Mouse (Mus musculus) hindbrain, embryonic 16.5 days (tissue): ENCODE data around the gene Rap2c. TPM values are rescaled to one million over a fixed set of nuclear protein-coding genes. Genes with fewer than 3 reads are reported as not detected.

ENCODE experiments used
- ATAC-seq: fragments of 200-750 bp; cut with Nextera tagmentation; 2 replicates; pipeline ENCODE4 v1.8.0; 2017; ENCODE audit warnings: moderate TSS enrichment, moderate library complexity
- H3K27ac ChIP-seq: fragments of 300-500 bp; sonication (generic); 2 replicates; pipeline ENCODE4 v1.5.1; 2014; ENCODE audit warnings: low read depth, mild to moderate bottlenecking, control low read depth, low read length, moderate library complexity
- H3K27me3 ChIP-seq: fragments of 300-500 bp; sonication (generic); replicated peaks from 2 replicates; pipeline ENCODE4 v1.6.1; 2014; ENCODE audit warnings: low read length; ENCODE audit not compliant: control insufficient read depth, insufficient read depth
- H3K36me3 ChIP-seq: fragments of 300-500 bp; sonication (generic); 2 replicates; pipeline ENCODE4 v1.6.1; 2014; ENCODE audit warnings: mild to moderate bottlenecking, low read length, moderate library complexity, mixed read lengths; ENCODE audit not compliant: control insufficient read depth, insufficient read depth
- H3K4me1 ChIP-seq: fragments of 300-500 bp; sonication (generic); 2 replicates; pipeline ENCODE4 v1.6.1; 2014; ENCODE audit warnings: low read depth, low read length; ENCODE audit not compliant: control insufficient read depth, insufficient read depth
- H3K4me2 ChIP-seq: fragments of 300-500 bp; sonication (generic); 2 replicates; pipeline ENCODE4 v1.6.1; 2014; ENCODE audit warnings: mild to moderate bottlenecking, low read length, control low read depth, moderate library complexity
- H3K4me3 ChIP-seq: fragments of 300-500 bp; sonication (generic); 2 replicates; pipeline ENCODE4 v1.5.1; 2014; ENCODE audit warnings: mild to moderate bottlenecking, low read length, control low read depth, moderate library complexity
- H3K9ac ChIP-seq: fragments of 300-500 bp; sonication (generic); 2 replicates; pipeline ENCODE4 v1.6.1; 2014; ENCODE audit warnings: low read depth, mild to moderate bottlenecking, control low read depth, low read length, moderate library complexity
- H3K9me3 ChIP-seq: fragments of 300-500 bp; sonication (generic); 2 replicates; pipeline ENCODE4 v1.6.1; 2014; ENCODE audit warnings: mild to moderate bottlenecking, low read length, moderate library complexity; ENCODE audit not compliant: control insufficient read depth
- WGBS: fragments of 180-500 bp; shearing (Covaris S2); extraction: QIAGEN DNeasy Blood & Tissue Kit; methylation state at CpG from one replicate; pipeline ENCODE4 v1.1.7; 2014; 5-methylcytosine and 5-hydroxymethylcytosine counted together
- polyA plus RNA-seq: library from polyadenylated mRNA; unstranded; fragments of >200 nt; fragmentation: Nextera tagmentation; extraction: Ambion mirVana; gene quantifications from 2 replicates; pipeline ENCODE4 v1.2.1, GENCODE M21; 2015

The Rap2c gene
- polyA plus RNA-seq, 1 experiment from 2014 or later: 9.8 TPM

- Histone ChIP-seq H3K4me2 (no peak overlapping the region; the same call in 1 of the 2 replicates), H3K27ac (no peak overlapping the region), H3K4me3 (no peak overlapping the region), H3K27me3 (no peaks in the 10 kb centered on the region), H3K4me1 (no peaks in the 10 kb centered on the region), H3K9ac (no peak overlapping the region), H3K9me3 (no peaks in the 10 kb centered on the region), H3K36me3 (no peaks in the 10 kb centered on the region)
- no peak for ATAC-seq
- 17% methylated on average over 7 of the region's 7 CpGs for WGBS
These were observed 17.9 kb upstream of the Rap2c start for GRCm38 (mm10) chrX:51035678-51036209.

- Histone ChIP-seq H3K4me1 (peaks cover 3% of the 10 kb centered on the region), H3K9ac (no peak overlapping the region), H3K4me2 (no peak overlapping the region), H3K4me3 (no peak overlapping the region), H3K36me3 (no peaks in the 10 kb centered on the region), H3K27me3 (no peaks in the 10 kb centered on the region), H3K27ac (no peak overlapping the region), H3K9me3 (no peaks in the 10 kb centered on the region)
- 52% methylated on average over 2 of the region's 2 CpGs for WGBS
- ATAC-seq: no peak
These were observed 2.1 kb upstream of the Rap2c start for GRCm38 (mm10) chrX:51019884-51020283.

- Histone ChIP-seq H3K9me3 (no peaks in the 10 kb centered on the region), H3K4me2 (peak overlapping the region; percentile 40), H3K9ac (peak overlapping the region; percentile 80)
These were observed 965 bp upstream of the Rap2c start for GRCm38 (mm10) chrX:51018786-51019179.

GRCm38 (mm10) chrX:51016926-51017325 lies 892 bp downstream of the Rap2c start:
- Histone ChIP-seq H3K9ac (peak overlapping the region; percentile 43), H3K27ac (no peak overlapping the region), H3K4me2 (peak overlapping the region; percentile 66), H3K9me3 (no peaks in the 10 kb centered on the region), H3K27me3 (no peaks in the 10 kb centered on the region), H3K36me3 (no peaks in the 10 kb centered on the region), H3K4me1 (peaks cover 3% of the 10 kb centered on the region), H3K4me3 (peak overlapping the region; percentile 60)
- WGBS: 23% methylated on average over 12 of the region's 12 CpGs
- no peak for ATAC-seq

More at GRCm38 (mm10) chrX:51018786-51019179, 965 bp upstream of the Rap2c start:
- Histone ChIP-seq H3K36me3 (no peaks in the 10 kb centered on the region), H3K27ac (peak overlapping the region; percentile 91), H3K4me1 (peaks cover 3% of the 10 kb centered on the region), H3K4me3 (peak overlapping the region; percentile 60), H3K27me3 (no peaks in the 10 kb centered on the region)
- peak; percentile 94 for ATAC-seq
- WGBS: 29% methylated on average over 29 of the region's 32 CpGs

- Histone ChIP-seq H3K27ac (no peak overlapping the region), H3K36me3 (no peaks in the 10 kb centered on the region; the same call in 1 of the 2 replicates), H3K9ac (no peak overlapping the region), H3K9me3 (no peaks in the 10 kb centered on the region), H3K4me3 (no peak overlapping the region), H3K27me3 (no peaks in the 10 kb centered on the region), H3K4me1 (peaks cover 3% of the 10 kb centered on the region), H3K4me2 (no peak overlapping the region)
- WGBS: 65% methylated on average over 2 of the region's 2 CpGs
- ATAC-seq: no peak
These were observed 5.5 kb downstream of the Rap2c start for GRCm38 (mm10) chrX:51012280-51012679.

- Histone ChIP-seq H3K36me3 (no peaks in the 10 kb centered on the region; the same call in 1 of the 2 replicates), H3K27me3 (no peaks in the 10 kb centered on the region), H3K9ac (no peak overlapping the region), H3K27ac (no peak overlapping the region), H3K4me1 (no peaks in the 10 kb centered on the region), H3K9me3 (no peaks in the 10 kb centered on the region), H3K4me3 (no peak overlapping the region), H3K4me2 (no peak overlapping the region)
- no peak for ATAC-seq
- WGBS: 79% methylated on average over 4 of the region's 4 CpGs
These were observed 7.5 kb downstream of the Rap2c start for GRCm38 (mm10) chrX:51010323-51010722.

- Histone ChIP-seq H3K4me1 (no peaks in the 10 kb centered on the region), H3K27me3 (no peaks in the 10 kb centered on the region), H3K4me2 (no peak overlapping the region), H3K9me3 (no peaks in the 10 kb centered on the region), H3K9ac (no peak overlapping the region), H3K36me3 (no peaks in the 10 kb centered on the region), H3K27ac (no peak overlapping the region), H3K4me3 (no peak overlapping the region)
- 80% methylated on average over 6 of the region's 6 CpGs for WGBS
- ATAC-seq: no peak
These were observed 17.0 kb downstream of the Rap2c start for GRCm38 (mm10) chrX:51000791-51001190.

GRCm38 (mm10) chrX:50995310-50995709 lies 22.5 kb downstream of the Rap2c start:
- no peak overlapping the region for H3K4me2 ChIP-seq
- 72% methylated on average over 2 of the region's 2 CpGs for WGBS
- no peaks in the 10 kb centered on the region for H3K9me3 ChIP-seq
- no peaks in the 10 kb centered on the region for H3K4me1 ChIP-seq
- no peak overlapping the region for H3K4me3 ChIP-seq
- ATAC-seq: no peak
- no peaks in the 10 kb centered on the region for H3K27me3 ChIP-seq
- no peak overlapping the region for H3K27ac ChIP-seq
- H3K36me3 ChIP-seq: no peaks in the 10 kb centered on the region
- no peak overlapping the region for H3K9ac ChIP-seq

GRCm38 (mm10) chrX:50991324-50991723 lies 26.5 kb downstream of the Rap2c start:
- no peak overlapping the region for H3K4me2 ChIP-seq
- no peak for ATAC-seq
- H3K27ac ChIP-seq: no peak overlapping the region
- H3K4me3 ChIP-seq: no peak overlapping the region
- H3K27me3 ChIP-seq: no peaks in the 10 kb centered on the region
- no peaks in the 10 kb centered on the region for H3K4me1 ChIP-seq
- H3K9me3 ChIP-seq: no peaks in the 10 kb centered on the region
- no peak overlapping the region for H3K9ac ChIP-seq
- no peaks in the 10 kb centered on the region for H3K36me3 ChIP-seq
- 94% methylated on average over 5 of the region's 5 CpGs for WGBS

GRCm38 (mm10) chrX:50989940-50990339 lies 27.9 kb downstream of the Rap2c start:
- H3K36me3 ChIP-seq: no peaks in the 10 kb centered on the region
- no peaks in the 10 kb centered on the region for H3K9me3 ChIP-seq
- no peak overlapping the region for H3K4me3 ChIP-seq
- 82% methylated on average over 6 of the region's 6 CpGs for WGBS
- ATAC-seq: no peak
- no peak overlapping the region for H3K4me2 ChIP-seq
- no peaks in the 10 kb centered on the region for H3K27me3 ChIP-seq
- no peaks in the 10 kb centered on the region for H3K4me1 ChIP-seq
- no peak overlapping the region for H3K27ac ChIP-seq
- H3K9ac ChIP-seq: no peak overlapping the region
